Mouse (Mus musculus) heart, adult 2 months (tissue): ENCODE measurements around the gene Vps8.

Experiments
- CTCF ChIP-seq: fragments of 200-600 bp; IDR thresholded peaks from 2 replicates; pipeline ENCODE4 v1.8.1; 2022; ENCODE audit warnings: antibody characterized with exemption, mild to moderate bottlenecking, moderate library complexity
- EP300 ChIP-seq: fragments of 200-500 bp; IDR thresholded peaks from 2 replicates; pipeline ENCODE4 v1.6.1; 2011; ENCODE audit warnings: low read depth, low read length, control low read depth; ENCODE audit not compliant: insufficient read depth

DNA sequence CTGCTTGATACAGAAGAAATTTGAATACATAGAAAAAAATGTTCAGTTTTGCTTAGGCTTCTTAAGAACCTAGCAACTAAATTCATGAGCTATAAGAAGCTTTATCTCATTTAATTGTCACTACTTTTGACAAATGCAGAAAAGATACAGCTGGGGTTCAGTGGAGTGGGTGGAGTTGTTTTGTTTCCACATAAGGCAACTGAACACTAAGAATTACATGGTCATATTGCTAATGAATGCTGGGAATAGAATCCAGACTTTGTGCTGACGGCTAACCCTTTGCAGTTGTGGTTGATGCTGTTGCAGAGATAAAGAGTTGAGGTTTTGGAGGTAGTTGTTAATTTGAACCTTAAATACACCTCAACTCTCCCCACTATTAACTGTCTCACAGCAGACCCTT, 119.6 kb downstream of the Vps8 start:
- TF ChIP-seq EP300: no peak
- TF ChIP-seq CTCF: no peak
